Comparison of ENCODE assay signal across 1 mouse cellular context in genomic region chr4:151073108-151073744, GRCm38 (mm10).
TF ChIP-seq lines count a peak whose summit lies in the region.

No protein-coding gene starts in this region.

TF ChIP-seq in CH12.LX, 34 proteins besides CTCF, POLR2A, EP300 and RAD21:
- no peak for TF ChIP-seq ZNF384 (IDR thresholded peaks at IDR 0.05; ENCODE audit: low read depth, low read length)
- no peak for TF ChIP-seq HCFC1 (IDR thresholded peaks at IDR 0.05; ENCODE audit: low read depth, low read length)
- no peak for TF ChIP-seq ETS1 (conservative IDR thresholded peaks at IDR 0.05; ENCODE audit: low read depth, low read length)
- TF ChIP-seq ZMIZ1 (IDR thresholded peaks at IDR 0.05; ENCODE audit: low read depth, low read length): no peak
- peak; percentile 72 for TF ChIP-seq SMC3 (IDR thresholded peaks at IDR 0.05; ENCODE audit: low read depth, low read length)
- TF ChIP-seq IRF4 (IDR thresholded peaks at IDR 0.05; ENCODE audit: low read depth, low read length): no peak
- no peak for TF ChIP-seq TCF12 (IDR thresholded peaks at IDR 0.05; ENCODE audit: low read depth, low read length)
- no peak for TF ChIP-seq UBTF (IDR thresholded peaks at IDR 0.05; ENCODE audit: low read depth, low read length)
- no peak for TF ChIP-seq CHD2 (IDR thresholded peaks at IDR 0.05; ENCODE audit: low read length)
- no peak for TF ChIP-seq CHD1 (IDR thresholded peaks at IDR 0.05; ENCODE audit: low read depth, low read length)
- TF ChIP-seq KAT2A (IDR thresholded peaks at IDR 0.05; ENCODE audit: insufficient replicate concordance, low read length): no peak
- TF ChIP-seq NRF1 (IDR thresholded peaks at IDR 0.05; ENCODE audit: low read depth, low read length): no peak
- no peak for TF ChIP-seq JUND (conservative IDR thresholded peaks at IDR 0.05; ENCODE audit: low read depth, low read length)
- no peak for TF ChIP-seq BHLHE40 (IDR thresholded peaks at IDR 0.05; ENCODE audit: low read depth, low read length)
- no peak for TF ChIP-seq MAX (IDR thresholded peaks at IDR 0.05; ENCODE audit: low read length)
- peak; percentile 19; the same call in 1 of the 2 replicates for TF ChIP-seq ELF1 (IDR thresholded peaks at IDR 0.05; ENCODE audit: low read depth, low read length)
- TF ChIP-seq MXI1 (IDR thresholded peaks at IDR 0.05; ENCODE audit: low read depth, low read length): no peak
- 0 out of 2 replicates have a peak, but pooled peaks have one; percentile 23 for TF ChIP-seq NELFE (IDR thresholded peaks at IDR 0.05; ENCODE audit: low read depth, low read length)
- TF ChIP-seq MAZ (IDR thresholded peaks at IDR 0.05; ENCODE audit: low read depth, low read length): no peak
- no peak for TF ChIP-seq POLR2AphosphoS2 (IDR thresholded peaks at IDR 0.05; ENCODE audit: low read depth, low read length)
